9 mouse cellular contexts compared by ENCODE assay signal in the genomic region with DNA sequence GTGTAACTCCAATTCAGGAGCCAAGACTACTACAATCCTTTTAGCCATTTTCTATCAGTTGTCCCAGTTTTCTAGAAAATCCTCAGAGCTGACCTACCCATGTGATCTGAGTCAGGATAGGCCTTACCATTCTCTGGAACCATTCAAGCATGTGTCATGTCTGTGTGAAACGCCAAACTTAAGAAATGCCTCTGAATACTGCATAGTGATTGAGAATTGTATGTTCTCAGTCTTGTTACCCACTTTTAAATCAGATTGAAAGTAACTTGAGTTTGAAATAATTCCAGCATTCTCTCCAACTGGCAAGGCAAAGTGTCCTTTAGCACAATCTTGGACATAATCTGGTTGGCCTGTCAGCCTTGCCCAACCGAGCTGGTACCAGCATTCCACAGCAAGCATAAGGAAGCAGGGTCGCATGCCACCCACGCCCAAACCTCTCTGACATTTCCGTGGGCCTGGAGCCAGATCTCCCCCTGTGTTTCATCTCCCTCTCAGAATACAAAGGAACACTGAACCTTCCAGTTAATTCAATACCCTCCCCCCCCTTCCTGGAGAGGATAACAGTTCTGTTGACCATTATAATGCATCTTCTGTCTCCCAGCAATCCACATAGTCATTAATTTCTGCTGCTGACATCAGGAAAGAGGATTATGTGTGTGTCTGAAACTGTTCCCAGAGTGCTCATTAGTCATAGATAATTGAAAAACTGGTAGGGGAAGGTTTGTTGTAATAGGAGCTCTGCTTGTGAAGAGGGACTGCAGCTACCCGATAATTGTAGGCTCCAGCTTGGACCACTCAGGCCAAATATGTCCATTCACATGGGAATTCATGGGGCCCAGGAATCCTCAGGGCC.
DNase-seq lines count a peak whose midpoint lies in the region; ATAC-seq and TF ChIP-seq lines count a peak whose summit lies in the region.
"Had no signal": no experiment of that assay in that cellular context is flagged by ENCODE, and none has a peak within 500 bp of the region (broad histone marks: within the 10 kb centered on the region; RNA-seq: fewer than 3 reads in every experiment).

No protein-coding gene starts in this region.

- peak overlapping the region; percentile 88 for H3K27ac ChIP-seq in layer of hippocampus, adult 2 months
- peak overlapping the region; percentile 65; the same call in 1 of the 2 replicates for H3K27ac ChIP-seq in hindbrain, embryonic 11.5 days (ENCODE audit: low read depth, low read length)
- no peak overlapping the region for H3K27ac ChIP-seq in limb, embryonic 14.5 days (replicated peaks; ENCODE audit: low read depth, low read length)
- no peak overlapping the region for H3K27ac ChIP-seq in thymus, adult 2 months (ENCODE audit: control insufficient read depth, insufficient read depth, low read length)

- no peaks in the 10 kb centered on the region for H3K36me3 ChIP-seq in hindbrain, embryonic 11.5 days (ENCODE audit: control insufficient read depth, insufficient read depth, low read length)
- no peaks in the 10 kb centered on the region for H3K36me3 ChIP-seq in limb, embryonic 14.5 days (ENCODE audit: control insufficient read depth, insufficient read depth, low read length)
- H3K36me3 ChIP-seq in thymus, adult 2 months (ENCODE audit: control insufficient read depth, insufficient read depth, low read length), result no peaks in the 10 kb centered on the region
- H3K36me3 ChIP-seq: G1E had no signal

- no peak for TF ChIP-seq CTCF in layer of hippocampus, adult 2 months (conservative IDR thresholded peaks at IDR 0.05)
- no peak for TF ChIP-seq CTCF in thymus, adult 2 months (IDR thresholded peaks at IDR 0.05; ENCODE audit: borderline replicate concordance, control insufficient read depth, extremely low read depth, insufficient read depth, low read length, poor library complexity)

- DNase-seq in layer of hippocampus, adult 2 months (ENCODE audit: low spot score in 2 of 2), result peak in 1 of 2 experiments; percentile 45
- no peak for DNase-seq in layer of hippocampus, adult 11-12 months (ENCODE audit: low spot score)
- DNase-seq in brain, embryonic 18.5 days (ENCODE audit: low read depth, low spot score), result peak; percentile 22
- peak; percentile 34 for DNase-seq in hindbrain, embryonic 11.5 days (ENCODE audit: low spot score)
- DNase-seq in limb, embryonic 14.5 days (ENCODE audit: low spot score), result peak; percentile 27
- peak; percentile 97 for DNase-seq in retina, postnatal 1 day
- DNase-seq in thymus, adult 2 months, result no peak
- no peak for DNase-seq in left cerebral cortex, adult 11 months (ENCODE audit: low spot score)

- H3K9ac ChIP-seq in hindbrain, embryonic 11.5 days (ENCODE audit: low read depth, low read length), result no peak overlapping the region
- no peak overlapping the region for H3K9ac ChIP-seq in limb, embryonic 14.5 days (ENCODE audit: low read depth, low read length, severe bottlenecking)

- no peaks in the 10 kb centered on the region for H3K9me3 ChIP-seq in hindbrain, embryonic 11.5 days (ENCODE audit: control insufficient read depth, low read length)
- no peaks in the 10 kb centered on the region for H3K9me3 ChIP-seq in limb, embryonic 14.5 days (ENCODE audit: control insufficient read depth, low read length)
- H3K9me3 ChIP-seq: G1E had no signal

- peak; percentile 77 for ATAC-seq in hindbrain, embryonic 11.5 days (ENCODE audit: low FRiP score)
- peak; percentile 44; the same call in 1 of the 2 replicates for ATAC-seq in limb, embryonic 14.5 days (ENCODE audit: low FRiP score, low read depth)

- H3K4me1 ChIP-seq in hindbrain, embryonic 11.5 days (replicated peaks; ENCODE audit: control insufficient read depth, insufficient read depth, low read length), result no peaks in the 10 kb centered on the region
- peaks cover 13% of the 10 kb centered on the region; the same call in 1 of the 2 replicates for H3K4me1 ChIP-seq in limb, embryonic 14.5 days (ENCODE audit: control insufficient read depth, insufficient read depth, low read length)
- no peaks in the 10 kb centered on the region for H3K4me1 ChIP-seq in thymus, adult 2 months (replicated peaks; ENCODE audit: control insufficient read depth, insufficient read depth, low read length)

- 26% methylated on average over 6 of the region's 6 CpGs for WGBS in hindbrain, embryonic 11.5 days
- 45% methylated on average over 6 of the region's 6 CpGs for WGBS in limb, embryonic 14.5 days
- WGBS in thymus, adult 2 months, result 93% methylated on average over 6 of the region's 6 CpGs

- TF ChIP-seq POLR2A in limb, embryonic 14.5 days (IDR thresholded peaks at IDR 0.05; ENCODE audit: borderline replicate concordance, extremely low read depth, insufficient read depth, insufficient read length), result no peak
- TF ChIP-seq POLR2A in thymus, adult 2 months (IDR thresholded peaks at IDR 0.05; ENCODE audit: control insufficient read depth, extremely low read depth, insufficient read depth, low read length, poor library complexity), result no peak

- no peak overlapping the region for H3K4me2 ChIP-seq in hindbrain, embryonic 11.5 days (replicated peaks; ENCODE audit: low read depth, low read length)
- H3K4me2 ChIP-seq in limb, embryonic 14.5 days (replicated peaks; ENCODE audit: low read depth, low read length, severe bottlenecking), result no peak overlapping the region

- H3K4me3 ChIP-seq in layer of hippocampus, adult 2 months, result no peak overlapping the region
- no peak overlapping the region for H3K4me3 ChIP-seq in hindbrain, embryonic 11.5 days (ENCODE audit: low read depth, low read length)
- no peak overlapping the region for H3K4me3 ChIP-seq in limb, embryonic 14.5 days (replicated peaks; ENCODE audit: low read length)
- no peak overlapping the region for H3K4me3 ChIP-seq in thymus, adult 2 months (ENCODE audit: control insufficient read depth, insufficient read depth, low read length)

- no peaks in the 10 kb centered on the region for H3K27me3 ChIP-seq in hindbrain, embryonic 11.5 days (ENCODE audit: control insufficient read depth, insufficient read depth, low read length)
- H3K27me3 ChIP-seq in limb, embryonic 14.5 days (ENCODE audit: control insufficient read depth, insufficient read depth, low read length), result no peaks in the 10 kb centered on the region
- H3K27me3 ChIP-seq in thymus, adult 2 months (ENCODE audit: control insufficient read depth, insufficient read depth, low read length), result no peaks in the 10 kb centered on the region

Comparison
In these comparisons a context has a peak if more than half of its experiments do, and no peak if none do; other contexts are left out.
1. DNase-seq: peak in brain, embryonic 18.5 days (single experiment), hindbrain, embryonic 11.5 days (single experiment), limb, embryonic 14.5 days (single experiment) and retina, postnatal 1 day (single experiment); none in layer of hippocampus, adult 11-12 months (single experiment), thymus, adult 2 months (single experiment) and left cerebral cortex, adult 11 months (single experiment).
2. H3K27ac ChIP-seq: peak in layer of hippocampus, adult 2 months (single experiment) and hindbrain, embryonic 11.5 days (single experiment); none in limb, embryonic 14.5 days (single experiment) and thymus, adult 2 months (single experiment).